Mouse (Mus musculus): ENCODE data around the gene Hoxa4. TPM values are rescaled to one million over a fixed set of nuclear protein-coding genes. Genes with fewer than 3 reads are reported as not detected.

Gene Hoxa4
- total RNA-seq (2021) = 1 to 10 TPM; 4.1 to 4.9 TPM
- long read RNA-seq, experiment 1, transcript Hoxa4-201 (2 exons, 1,594 nt) = major isoform, 5 of 5 reads
- long read RNA-seq, experiment 1, partial matches to known transcripts = 0 of 5 reads
- long read RNA-seq, experiment 1, other reads (novel, unspliced or antisense) = 0 of 5 reads
- long read RNA-seq, experiment 2, transcript Hoxa4-201 (2 exons, 1,594 nt) = major isoform, 5 of 5 reads
- long read RNA-seq, experiment 2, partial matches to known transcripts = 0 of 5 reads
- long read RNA-seq, experiment 2, other reads (novel, unspliced or antisense) = 0 of 5 reads

GRCm38 (mm10) chr6:52190906-52191810 is at the start of gene Hoxa4:
TSS of gene Hoxa4 (minus strand) at chr6:52191753.
- intact Hi-C loops (cut with DNase I; ENCODE audit: low total_unique reads) = no loop called here
- peak; percentile 32 for DNase-seq

GRCm38 (mm10) chr6:52241001-52241621 is 49.6 kb upstream of the Hoxa4 start:
- intact Hi-C loops (cut with DNase I; ENCODE audit: low total_unique reads) = no loop called here

DNA sequence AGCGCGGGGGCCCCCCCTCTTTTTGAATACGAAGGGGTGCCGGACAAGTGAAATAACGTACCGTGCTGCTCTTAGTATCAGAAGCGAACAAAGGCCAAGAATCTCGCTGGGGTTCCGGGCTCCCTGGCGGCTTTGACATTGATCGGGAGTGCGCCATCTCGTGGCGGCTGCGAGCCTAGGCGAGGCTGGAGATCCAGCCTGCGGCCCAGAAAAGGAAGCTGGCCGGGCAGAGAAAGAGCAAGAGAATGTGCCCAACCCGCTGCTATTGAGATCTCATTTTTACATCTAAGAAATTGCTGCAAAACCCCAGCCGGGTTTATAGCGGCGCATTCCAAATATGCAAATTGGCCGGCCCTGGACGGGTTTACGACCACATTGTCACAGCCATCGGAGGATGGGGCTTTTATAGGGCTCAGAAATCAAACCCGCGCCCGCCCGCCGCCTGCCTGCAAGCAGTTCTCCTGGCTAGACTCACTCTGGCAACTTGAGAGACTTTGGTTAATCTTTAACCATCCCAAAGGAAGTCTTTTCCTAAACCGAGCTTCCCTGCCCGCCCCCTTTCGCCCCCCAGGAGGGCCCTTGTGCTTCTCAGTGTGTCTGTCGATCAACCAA is 48.9 kb upstream of the Hoxa4 start, which contains the start of gene Hoxa10:
Gene Hoxa10 (minus strand): TSS at position 466 of the 612 bp plus-strand sequence.
- intact Hi-C loops (cut with DNase I; ENCODE audit: low total_unique reads) = no loop called here
- peak; percentile 93 for DNase-seq

More at GRCm38 (mm10) chr6:52241001-52241621, 49.6 kb upstream of the Hoxa4 start:
- no peak for DNase-seq

DNA sequence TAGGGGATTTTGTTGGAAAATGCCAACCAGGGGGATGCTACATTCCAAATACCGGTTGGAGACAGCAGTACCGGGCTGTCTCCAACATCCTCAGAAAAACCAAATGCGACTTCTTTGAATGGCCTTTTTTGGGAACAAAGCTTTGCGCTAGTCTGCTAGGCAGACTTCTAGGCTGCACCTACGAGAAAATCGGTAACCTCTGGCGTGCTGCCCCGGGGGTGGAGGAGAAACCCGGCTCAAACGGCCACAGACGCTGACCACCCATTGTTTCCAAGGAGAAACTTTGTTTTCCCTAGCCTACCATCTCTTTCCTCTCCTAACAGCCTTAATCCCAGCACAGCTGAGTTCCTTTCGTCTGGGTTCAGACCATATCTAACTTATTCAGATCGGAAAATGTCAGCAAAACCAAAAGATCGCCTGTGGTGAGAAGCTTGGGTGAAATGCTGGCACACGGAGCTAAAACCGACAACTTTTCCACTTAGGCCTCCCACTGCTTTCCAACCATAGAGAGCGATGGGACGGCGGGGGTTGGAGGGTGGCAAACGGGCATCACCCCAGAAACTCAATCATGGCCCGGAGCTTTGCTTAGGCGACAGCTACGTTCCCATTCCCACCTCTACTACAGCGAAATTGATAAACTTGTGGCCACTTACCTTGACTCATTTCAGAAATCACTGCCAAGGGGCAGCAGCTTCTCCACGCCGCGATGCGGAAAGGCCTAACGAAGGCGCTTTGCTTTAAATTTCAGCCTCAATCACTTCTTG is 48.3 kb upstream of the Hoxa4 start:
- DNase-seq = no peak
- intact Hi-C loops (cut with DNase I; ENCODE audit: low total_unique reads) = no loop called here

GRCm38 (mm10) chr6:52238976-52239375 is 47.4 kb upstream of the Hoxa4 start:
- no peak for DNase-seq
- intact Hi-C loops (cut with DNase I; ENCODE audit: low total_unique reads) = no loop called here

DNA sequence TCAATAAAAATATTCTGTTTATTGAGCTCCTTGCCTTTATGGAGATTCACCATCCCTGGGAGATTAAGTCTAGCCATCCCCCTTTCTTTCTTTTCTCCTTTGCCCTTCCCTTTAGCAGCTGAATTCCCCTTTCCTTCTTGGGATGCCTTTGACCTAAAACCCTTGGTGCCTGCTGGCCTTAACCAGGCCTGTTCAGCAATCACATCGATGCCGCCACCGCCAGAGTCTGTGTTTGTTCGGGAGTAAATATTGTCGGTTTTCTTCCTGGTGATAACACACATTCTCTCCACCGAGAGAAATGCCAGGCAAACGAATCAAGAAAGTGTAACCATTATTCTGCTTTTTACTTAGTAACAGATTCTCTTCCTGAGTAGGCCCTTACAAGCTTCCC is 46.6 kb upstream of the Hoxa4 start:
- DNase-seq = no peak
- intact Hi-C loops (cut with DNase I; ENCODE audit: low total_unique reads) = no loop called here

DNA sequence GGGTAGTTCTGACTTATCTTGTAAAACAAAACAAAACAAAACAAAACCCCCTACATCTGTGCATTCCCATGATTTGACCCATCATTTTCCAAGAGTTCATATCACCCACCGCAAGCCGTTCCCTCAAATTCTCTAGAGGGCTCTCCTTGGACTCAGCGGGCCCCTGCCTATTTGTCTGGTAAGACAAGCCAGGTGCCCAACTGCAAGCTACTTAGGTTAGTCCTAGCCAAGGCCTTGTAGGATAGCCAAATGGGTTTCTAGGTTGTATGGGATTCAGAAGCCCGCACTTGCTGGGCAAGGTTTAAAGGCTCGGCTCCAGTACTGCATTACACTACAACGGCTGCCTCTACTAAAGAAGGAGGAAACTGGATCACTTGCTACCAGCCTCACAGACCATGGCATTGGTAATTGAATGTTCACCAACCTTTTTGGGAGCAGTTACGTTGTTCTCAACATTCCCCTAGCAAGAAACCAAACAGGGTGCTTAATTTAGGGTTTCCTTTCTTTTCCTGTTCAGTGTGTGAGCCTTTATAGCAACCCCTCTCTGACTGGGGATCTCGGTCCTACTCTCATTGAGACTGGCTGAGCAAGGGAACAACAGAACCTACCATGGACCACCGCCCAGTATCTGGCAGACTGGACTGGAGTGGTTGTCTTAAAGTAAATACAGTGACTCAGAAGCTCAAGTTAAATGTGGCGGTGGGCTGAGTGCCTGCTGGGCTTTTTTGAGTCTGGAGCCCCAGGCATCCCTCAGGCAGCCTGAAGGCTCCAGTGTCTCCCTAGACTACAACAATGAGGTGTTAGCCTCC is 46.0 kb upstream of the Hoxa4 start:
- no peak for DNase-seq
- intact Hi-C loops (cut with DNase I; ENCODE audit: low total_unique reads) = no loop called here

DNA sequence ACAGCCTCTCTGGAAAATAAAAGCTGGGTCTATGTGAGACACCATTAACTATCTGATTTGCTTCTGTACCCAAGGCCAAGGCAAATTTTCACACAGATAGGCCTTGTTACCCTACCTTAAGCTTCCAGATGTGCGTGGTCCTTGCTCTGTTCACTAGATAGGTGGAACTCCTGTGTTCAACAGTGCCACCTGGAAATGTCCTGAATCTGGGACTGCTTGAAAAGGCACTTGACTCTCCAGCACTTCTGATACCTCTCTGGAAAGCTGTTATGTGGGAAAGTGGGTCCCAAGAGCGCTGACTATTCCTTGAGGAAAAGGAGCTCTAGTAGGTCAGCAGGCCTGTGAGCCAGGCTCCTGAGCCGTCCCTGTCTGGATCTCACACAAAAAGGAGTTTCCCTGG is 45.3 kb upstream of the Hoxa4 start:
- DNase-seq = no peak
- intact Hi-C loops (cut with DNase I; ENCODE audit: low total_unique reads) = no loop called here

DNA sequence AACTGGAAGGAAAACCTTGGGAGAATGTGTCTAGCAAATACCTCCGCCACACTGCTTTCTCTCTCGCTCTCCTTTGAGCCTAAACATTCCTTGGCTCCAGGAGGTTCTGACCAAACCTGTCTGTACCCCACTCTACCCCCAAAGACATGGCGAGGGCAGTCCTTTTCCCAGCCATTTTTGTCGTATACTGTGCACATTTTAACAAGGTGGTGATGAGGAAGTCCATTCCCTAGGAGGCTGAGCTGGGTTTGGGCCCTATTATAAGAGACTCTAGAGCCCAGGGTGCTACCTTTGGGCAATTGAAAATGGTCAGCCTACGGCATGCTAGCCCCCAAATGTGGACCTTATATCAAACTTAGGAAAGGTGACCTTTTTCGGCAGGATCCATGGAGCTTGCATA is 44.3 kb upstream of the Hoxa4 start:
- DNase-seq = no peak

GRCm38 (mm10) chr6:52235267-52235666 is 43.7 kb upstream of the Hoxa4 start:
- DNase-seq = no peak
- intact Hi-C loops (cut with DNase I; ENCODE audit: low total_unique reads) = no loop called here

More for the DNA sequence above, 44.3 kb upstream of the Hoxa4 start:
- intact Hi-C loops (cut with DNase I; ENCODE audit: low total_unique reads) = no loop called here

DNA sequence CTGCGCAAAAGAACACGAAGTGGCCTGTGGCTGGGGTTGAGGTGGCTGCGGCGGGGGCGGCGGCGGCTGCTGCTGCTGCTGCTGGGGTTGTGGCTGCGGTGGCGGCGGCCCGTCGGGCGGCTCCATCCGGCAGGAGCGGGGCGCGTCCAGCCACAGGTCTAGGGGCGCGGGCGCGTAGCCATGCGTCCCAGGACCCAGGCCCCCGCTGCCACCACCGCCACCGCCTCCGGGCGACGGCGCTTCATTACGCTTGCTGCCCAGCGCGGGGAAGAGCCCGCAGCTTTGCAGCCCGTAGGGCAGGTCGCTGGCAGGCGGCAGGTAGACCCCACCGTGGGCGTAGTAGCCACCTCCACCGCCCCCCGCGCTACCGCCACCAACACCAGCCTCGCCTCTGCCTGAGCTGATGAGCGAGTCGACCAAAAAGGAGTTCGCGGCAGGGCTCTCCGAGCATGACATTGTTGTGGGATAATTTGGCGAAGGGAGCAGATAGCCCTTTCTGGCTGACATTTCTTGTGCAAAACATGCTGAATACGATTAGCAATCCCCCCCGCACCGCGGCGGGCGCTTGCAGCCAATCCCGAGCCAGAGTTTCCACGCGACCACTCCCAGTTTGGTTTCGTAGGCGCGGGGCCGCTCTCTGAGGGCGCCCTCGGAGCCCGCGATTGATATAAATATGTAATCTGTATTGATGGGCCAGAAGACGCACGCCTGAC is 43.0 kb upstream of the Hoxa4 start:
- peak; percentile 71 for DNase-seq
- intact Hi-C loops (cut with DNase I; ENCODE audit: low total_unique reads) = no loop called here

DNA sequence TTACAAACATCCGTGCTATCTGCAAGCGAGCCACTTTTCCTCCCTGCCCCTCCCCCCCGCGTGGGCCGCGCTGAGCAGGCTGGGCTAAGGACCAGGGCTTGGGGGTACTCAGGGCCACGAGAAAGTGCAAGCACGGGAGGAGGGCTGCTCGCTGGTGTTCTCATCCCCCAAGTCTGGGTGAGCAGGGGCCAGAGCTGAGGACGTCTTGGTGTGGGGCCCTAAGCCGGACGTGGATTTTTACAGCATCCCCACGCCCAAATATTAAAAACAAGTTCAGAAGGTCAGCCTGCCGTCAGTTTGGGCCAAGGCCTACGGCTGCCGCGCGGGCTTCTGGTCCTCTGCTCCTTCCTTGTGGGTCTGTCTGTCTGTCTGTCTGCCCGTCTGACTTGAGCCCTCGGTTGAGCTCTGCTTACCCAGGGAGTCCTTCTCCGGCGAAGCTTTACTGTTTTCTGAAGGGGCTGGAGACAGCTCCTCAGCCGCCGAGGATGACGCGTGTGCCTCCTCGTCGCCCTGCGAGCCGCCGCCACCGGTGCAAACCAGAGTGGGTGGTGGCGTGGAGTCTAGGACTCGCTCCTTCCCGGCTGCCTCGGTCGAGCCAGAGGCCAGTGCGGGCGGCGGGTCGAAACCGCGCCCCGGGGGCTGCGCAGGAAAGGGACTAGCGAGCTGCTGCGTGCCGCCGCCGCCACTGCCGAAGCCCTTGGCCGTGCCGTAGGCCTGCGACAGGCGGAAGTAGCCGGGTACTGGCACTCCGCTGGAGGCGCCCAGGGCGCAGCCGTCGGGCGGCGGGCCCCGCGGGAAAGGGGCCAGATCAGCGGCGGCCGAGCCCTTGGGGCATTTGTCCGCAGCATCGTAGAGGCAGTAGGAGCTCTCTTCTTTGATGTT is 42.2 kb upstream of the Hoxa4 start:
- peak; percentile 87 for DNase-seq
- intact Hi-C loops (cut with DNase I; ENCODE audit: low total_unique reads) = no loop called here

GRCm38 (mm10) chr6:52232984-52233545 is 41.5 kb upstream of the Hoxa4 start:
- peak; percentile 35 for DNase-seq
- intact Hi-C loops (cut with DNase I; ENCODE audit: low total_unique reads) = no loop called here

GRCm38 (mm10) chr6:52232568-52232965 is 41.0 kb upstream of the Hoxa4 start:
- DNase-seq = peak; percentile 67
- intact Hi-C loops (cut with DNase I; ENCODE audit: low total_unique reads) = no loop called here

GRCm38 (mm10) chr6:52231885-52232567 is 40.5 kb upstream of the Hoxa4 start:
- intact Hi-C loops (cut with DNase I; ENCODE audit: low total_unique reads) = no loop called here
- DNase-seq = no peak

All from gastrocnemius, postnatal 14 days (tissue).